Mouse (Mus musculus) hindbrain, embryonic 13.5 days (tissue): ENCODE results near the gene Hapln2. TPM values are rescaled to one million over a fixed set of nuclear protein-coding genes. Genes with fewer than 3 reads are reported as not detected.

Source experiments
- ATAC-seq: fragments of 200-750 bp; cut with Nextera tagmentation; 2 replicates; pipeline ENCODE4 v1.8.0; 2017; ENCODE audit warnings: moderate TSS enrichment; ENCODE audit not compliant: low FRiP score
- H3K27ac ChIP-seq: fragments of 300-500 bp; sonication (generic); 2 replicates; pipeline ENCODE4 v1.5.1; 2015; ENCODE audit warnings: inconsistent platforms, mild to moderate bottlenecking, moderate library complexity
- H3K27me3 ChIP-seq: fragments of 300-500 bp; sonication (generic); 2 replicates; pipeline ENCODE4 v1.6.1; 2015; ENCODE audit warnings: mild to moderate bottlenecking, inconsistent platforms
- H3K36me3 ChIP-seq: fragments of 300-500 bp; sonication (generic); 2 replicates; pipeline ENCODE4 v1.6.1; 2015; ENCODE audit warnings: mild to moderate bottlenecking, inconsistent platforms
- H3K4me1 ChIP-seq: fragments of 300-500 bp; sonication (generic); replicated peaks from 2 replicates; pipeline ENCODE4 v1.6.1; 2015; ENCODE audit warnings: inconsistent platforms
- H3K4me2 ChIP-seq: fragments of 300-500 bp; sonication (generic); 2 replicates; pipeline ENCODE4 v1.6.1; 2015; ENCODE audit warnings: inconsistent platforms, mild to moderate bottlenecking, moderate library complexity
- H3K4me3 ChIP-seq: fragments of 300-500 bp; sonication (generic); 2 replicates; pipeline ENCODE4 v1.5.1; 2015; ENCODE audit warnings: mild to moderate bottlenecking, inconsistent platforms
- H3K9ac ChIP-seq: fragments of 300-500 bp; sonication (generic); 2 replicates; pipeline ENCODE4 v1.6.1; 2015; ENCODE audit warnings: mild to moderate bottlenecking, inconsistent platforms
- H3K9me3 ChIP-seq: fragments of 300-500 bp; sonication (generic); 2 replicates; pipeline ENCODE4 v1.6.1; 2016; ENCODE audit warnings: inconsistent platforms
- WGBS: fragments of 180-500 bp; shearing (Covaris S2); methylation state at CpG from one replicate; pipeline ENCODE4 v1.1.7; 2015; 5-methylcytosine and 5-hydroxymethylcytosine counted together
- polyA plus RNA-seq: library from polyadenylated mRNA; unstranded; fragments of >200 nt; fragmentation: Nextera tagmentation; extraction: Ambion mirVana; gene quantifications from 2 replicates; pipeline ENCODE4 v1.2.1, GENCODE M21; 2015

The Hapln2 gene
- polyA plus RNA-seq, 1 experiment from 2014 or later = 0.47 TPM

DNA sequence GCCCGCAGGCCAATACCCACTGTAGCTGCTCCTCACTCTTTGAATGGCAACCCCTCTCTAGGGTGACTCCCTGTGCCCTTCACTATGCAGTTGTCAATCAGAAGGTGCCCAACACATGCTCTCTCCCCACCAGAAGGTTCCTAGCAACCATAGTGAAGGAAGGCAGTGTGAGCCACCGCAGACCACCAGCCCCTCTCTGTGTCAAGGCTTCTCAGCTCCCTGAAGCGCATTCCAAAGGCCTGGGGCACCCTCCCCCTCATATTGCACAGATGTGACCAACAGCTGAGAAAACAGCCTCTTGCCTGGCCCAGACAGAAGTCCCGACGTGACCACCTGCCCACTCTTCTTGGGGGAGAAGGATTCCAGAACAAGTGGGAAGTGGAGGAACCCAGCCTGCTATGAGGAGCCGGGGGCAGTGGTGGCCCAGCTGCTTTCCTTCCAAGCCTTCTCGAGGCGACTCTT is 55.1 kb downstream of the Hapln2 start:
- peak overlapping the region; percentile 60 for H3K4me3 ChIP-seq
- WGBS = 4% methylated on average over 8 of the region's 8 CpGs
- no peaks in the 10 kb centered on the region for H3K9me3 ChIP-seq
- peaks cover 13% of the 10 kb centered on the region; the same call in 1 of the 2 replicates for H3K27me3 ChIP-seq
- peak overlapping the region; percentile 83 for H3K27ac ChIP-seq
- peak overlapping the region; percentile 95 for H3K4me2 ChIP-seq
- H3K9ac ChIP-seq = peak overlapping the region; percentile 84
- H3K4me1 ChIP-seq = peaks cover 49% of the 10 kb centered on the region
- H3K36me3 ChIP-seq = peaks cover 4% of the 10 kb centered on the region; the same call in 1 of the 2 replicates
- peak; percentile 33 for ATAC-seq

Other genes with a start within 250 kb of the Hapln2 start
- gene Ntrk1, start 232.4 kb downstream of the Hapln2 start, polyA plus RNA-seq = 29.2 and 40.2 TPM in 2 replicates
- 1.4 TPM in 2 replicates for gene Insrr, start 230.6 kb downstream of the Hapln2 start, polyA plus RNA-seq
- gene Pear1, start 203.3 kb downstream of the Hapln2 start, polyA plus RNA-seq = 9.8 and 11.0 TPM in 2 replicates
- gene Sh2d2a, start 180.8 kb downstream of the Hapln2 start, polyA plus RNA-seq = not detected in 2 replicates
- gene Prcc, start 142.0 kb downstream of the Hapln2 start, polyA plus RNA-seq = 15.5 and 15.6 TPM in 2 replicates
- gene Hdgf, start 121.3 kb downstream of the Hapln2 start, polyA plus RNA-seq = 139 and 155 TPM in 2 replicates
- 63.9 and 70.1 TPM in 2 replicates for gene Mrpl24, start 108.1 kb downstream of the Hapln2 start, polyA plus RNA-seq
- 40.1 and 40.7 TPM in 2 replicates for gene Isg20l2, start 97.3 kb downstream of the Hapln2 start, polyA plus RNA-seq
- gene Rrnad1, start 96.9 kb downstream of the Hapln2 start, polyA plus RNA-seq = 19.3 and 20.7 TPM in 2 replicates
- gene Crabp2, start 78.9 kb downstream of the Hapln2 start, polyA plus RNA-seq = 145 and 148 TPM in 2 replicates
- 49.5 and 55.3 TPM in 2 replicates for gene Nes, start 56.5 kb downstream of the Hapln2 start, polyA plus RNA-seq
- gene Bcan, start 27.4 kb downstream of the Hapln2 start, polyA plus RNA-seq = 35.8 and 39.8 TPM in 2 replicates
- gene Gpatch4, start 15.5 kb upstream of the Hapln2 start, polyA plus RNA-seq = 27.4 and 30.6 TPM in 2 replicates
- 151 and 163 TPM in 2 replicates for gene Naxe, start 30.9 kb upstream of the Hapln2 start, polyA plus RNA-seq
- not detected in 2 replicates for gene Ttc24, start 50.7 kb upstream of the Hapln2 start, polyA plus RNA-seq
- 3.2 and 3.6 TPM in 2 replicates for gene Iqgap3, start 54.4 kb upstream of the Hapln2 start, polyA plus RNA-seq
- gene Mef2d, start 114.8 kb upstream of the Hapln2 start, polyA plus RNA-seq = 14.5 and 14.8 TPM in 2 replicates
- gene Rhbg, start 227.1 kb upstream of the Hapln2 start, polyA plus RNA-seq = 0.22 and 0.32 TPM in 2 replicates